Mouse (Mus musculus) cortical plate, adult 2 months (tissue): ENCODE measurements around the gene Lcn8. TPM values are rescaled to one million over a fixed set of nuclear protein-coding genes. Genes with fewer than 3 reads are reported as not detected.
A peak's percentile ranks its signal among the peaks of the same experiment; 100 is the strongest.

ENCODE experiments used
- H3K27ac ChIP-seq: fragments of 200-500 bp; 2 replicates; pipeline ENCODE4 v1.5.1; 2012; ENCODE audit warnings: low read length, control low read depth, inconsistent platforms; ENCODE audit not compliant: insufficient read depth
- H3K4me1 ChIP-seq: fragments of 200-500 bp; 2 replicates; pipeline ENCODE4 v1.6.1; 2011; ENCODE audit warnings: low read length; ENCODE audit not compliant: control insufficient read depth, insufficient read depth
- H3K4me3 ChIP-seq: fragments of 200-500 bp; 2 replicates; pipeline ENCODE4 v1.5.1; 2011; ENCODE audit warnings: mild to moderate bottlenecking, low read length, control low read depth; ENCODE audit not compliant: insufficient read depth
- CTCF ChIP-seq: fragments of 200-500 bp; IDR thresholded peaks from 2 replicates; pipeline ENCODE4 v1.5.1; 2011; ENCODE audit warnings: mild to moderate bottlenecking, control low read depth, low read length; ENCODE audit not compliant: insufficient read depth; ENCODE audit errors: extremely low read depth
- POLR2A ChIP-seq: fragments of 200-500 bp; IDR thresholded peaks from 2 replicates; pipeline ENCODE4 v1.6.1; 2011; ENCODE audit warnings: mild to moderate bottlenecking, low read length, control low read depth; ENCODE audit not compliant: insufficient read depth; ENCODE audit errors: extremely low read depth
- polyA plus RNA-seq: library from polyadenylated mRNA; depleted of rRNA; stranded (reverse); fragments of >200 nt; gene quantifications from 2 replicates; pipeline ENCODE4 v1.2.3, GENCODE M21; 2012

The Lcn8 gene
- polyA plus RNA-seq, 1 experiment, result not detected

DNA sequence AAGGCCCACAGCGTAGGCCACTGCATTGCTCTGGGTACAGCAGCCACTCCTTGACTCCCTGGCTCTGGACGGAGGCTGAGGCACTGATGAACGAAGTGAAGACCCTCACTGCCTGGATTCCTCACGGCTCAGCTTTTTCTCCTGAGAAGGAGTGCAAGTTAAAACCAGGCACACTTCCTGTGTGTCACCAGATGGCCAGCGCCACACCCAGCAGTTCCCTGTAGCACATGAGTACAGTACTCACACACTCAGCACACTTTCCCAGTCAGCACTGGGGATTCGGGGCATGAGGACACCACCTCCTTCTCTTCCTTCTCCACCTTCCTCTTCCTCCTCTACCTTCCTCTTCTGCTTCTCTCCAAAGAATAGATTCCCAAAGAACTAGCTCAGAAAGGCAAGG lies 25.1 kb upstream of the Lcn8 start, which contains the start of gene Fcna:
TSS of gene Fcna (minus strand) at position 220 of the 400 bp plus-strand sequence.
- TF ChIP-seq POLR2A (no peak), CTCF (no peak)
- Histone ChIP-seq H3K4me1 (no peaks in the 10 kb centered on the region), H3K27ac (no peak within 1 kb of the TSS), H3K4me3 (no peak within 1 kb of the TSS)

DNA sequence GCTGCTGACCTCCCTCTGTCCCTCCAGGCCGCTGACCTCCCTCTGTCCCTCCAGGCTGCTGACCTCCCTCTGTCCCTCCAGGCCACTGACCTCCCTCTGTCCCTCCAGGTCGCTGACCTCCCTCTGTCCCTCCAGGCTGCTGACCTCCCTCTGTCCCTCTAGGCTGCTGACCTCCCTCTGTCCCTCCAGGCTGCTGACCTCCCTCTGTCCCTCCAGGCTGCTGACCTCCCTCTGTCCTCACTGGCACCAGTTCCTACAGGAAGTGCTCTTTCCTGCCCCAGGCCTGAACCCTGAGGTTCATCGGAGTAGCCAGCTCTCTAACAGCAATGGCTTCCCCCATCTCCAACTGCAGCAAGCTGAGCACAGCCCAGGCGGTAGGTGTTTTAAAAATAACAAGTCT lies 24.2 kb upstream of the Lcn8 start:
- no peak overlapping the region for H3K4me3 ChIP-seq
- H3K4me1 ChIP-seq, result no peaks in the 10 kb centered on the region
- H3K27ac ChIP-seq, result no peak overlapping the region
- TF ChIP-seq CTCF (no peak), POLR2A (no peak)

DNA sequence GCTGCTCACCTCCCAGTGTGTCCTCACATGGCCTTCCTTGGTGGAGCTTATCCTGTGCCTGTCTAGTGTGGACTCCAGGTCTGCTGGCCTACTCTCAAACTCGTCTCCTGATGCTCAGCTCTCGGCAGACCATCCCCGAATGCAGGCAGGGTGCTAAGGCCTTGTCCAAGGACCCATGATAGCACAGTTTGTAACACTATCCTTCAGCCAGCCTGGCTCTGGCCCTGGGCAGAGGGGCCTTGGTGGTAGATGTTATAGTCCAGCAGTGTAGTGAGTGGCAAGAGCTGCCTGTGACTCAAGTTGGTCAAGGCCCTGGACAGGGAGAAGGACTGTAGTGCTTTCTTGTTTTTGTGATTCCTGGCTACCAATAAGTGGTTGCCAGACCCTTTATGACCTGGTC lies 19.3 kb upstream of the Lcn8 start:
- TF ChIP-seq CTCF, result no peak
- no peak for TF ChIP-seq POLR2A
- no peak overlapping the region for H3K4me3 ChIP-seq

DNA sequence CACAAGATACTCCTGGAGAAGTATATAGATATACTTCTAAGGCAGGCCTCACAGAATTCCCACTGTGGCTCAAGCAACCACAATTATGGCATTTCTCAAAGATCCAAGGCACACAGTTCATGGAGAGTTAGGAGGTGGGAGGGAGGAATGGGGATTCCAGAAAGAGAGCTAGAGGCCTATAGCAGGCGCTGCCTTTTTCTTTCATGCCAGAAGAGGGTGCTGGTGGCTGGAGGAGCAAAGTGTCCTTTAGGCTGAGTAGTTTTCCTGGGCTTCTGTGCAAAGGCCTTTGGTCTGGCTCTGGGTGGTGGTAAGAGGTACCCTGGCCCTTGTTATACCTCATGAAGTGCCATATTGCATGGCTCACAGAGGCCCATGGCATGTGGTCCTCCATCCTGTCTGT lies 18.9 kb upstream of the Lcn8 start:
- Histone ChIP-seq H3K27ac (no peak overlapping the region), H3K4me1 (no peaks in the 10 kb centered on the region), H3K4me3 (no peak overlapping the region)
- TF ChIP-seq POLR2A (no peak), CTCF (peak; percentile 40)

More for the DNA sequence above, 19.3 kb upstream of the Lcn8 start:
- Histone ChIP-seq H3K4me1 (no peaks in the 10 kb centered on the region), H3K27ac (no peak overlapping the region)

DNA sequence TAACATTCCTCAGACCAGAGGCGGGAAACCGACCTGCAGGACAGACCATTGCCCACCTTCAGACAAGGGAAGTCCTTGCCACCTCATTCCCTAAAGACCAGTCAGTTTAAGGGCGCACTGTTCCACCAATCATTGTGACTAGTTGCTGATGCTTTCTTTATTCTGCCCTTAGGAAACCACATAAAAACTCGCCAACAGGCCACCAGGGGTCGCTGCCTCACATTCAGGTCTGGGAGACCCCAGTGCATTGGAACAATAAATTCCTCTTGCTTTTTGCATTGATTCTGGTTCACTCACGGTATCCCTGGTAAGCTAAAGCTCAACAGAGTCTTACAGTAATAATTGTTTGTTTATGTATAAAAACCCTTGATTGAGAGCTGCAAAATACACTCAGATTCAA lies 13.0 kb upstream of the Lcn8 start:
- TF ChIP-seq CTCF, result peak; percentile 55
- TF ChIP-seq POLR2A, result no peak
- Histone ChIP-seq H3K4me3 (no peak overlapping the region), H3K4me1 (no peaks in the 10 kb centered on the region), H3K27ac (no peak overlapping the region)

DNA sequence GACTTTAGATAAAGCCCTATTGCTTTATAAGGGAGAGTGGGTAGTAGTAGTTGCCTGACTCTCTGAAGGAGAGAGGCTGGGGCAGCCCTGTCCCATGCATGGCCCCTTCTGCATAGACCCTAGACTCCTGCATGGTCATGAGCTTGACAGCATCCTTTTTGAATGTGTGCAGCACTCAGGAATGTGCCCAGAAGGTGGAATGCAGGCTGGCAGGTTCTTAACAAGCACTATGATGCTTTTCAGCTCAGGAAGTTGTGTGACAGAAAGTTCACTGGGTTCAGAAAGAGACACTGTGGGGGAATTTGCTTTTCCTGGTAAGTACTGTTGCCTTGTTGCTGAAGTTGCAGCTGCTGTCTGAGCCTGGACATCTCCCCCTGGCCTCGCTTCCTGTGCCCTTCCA lies 1.6 kb downstream of the Lcn8 start:
- Histone ChIP-seq H3K27ac (no peak overlapping the region), H3K4me1 (no peaks in the 10 kb centered on the region; the same call in 1 of the 2 replicates), H3K4me3 (no peak overlapping the region)
- TF ChIP-seq CTCF, result no peak
- TF ChIP-seq POLR2A, result no peak

DNA sequence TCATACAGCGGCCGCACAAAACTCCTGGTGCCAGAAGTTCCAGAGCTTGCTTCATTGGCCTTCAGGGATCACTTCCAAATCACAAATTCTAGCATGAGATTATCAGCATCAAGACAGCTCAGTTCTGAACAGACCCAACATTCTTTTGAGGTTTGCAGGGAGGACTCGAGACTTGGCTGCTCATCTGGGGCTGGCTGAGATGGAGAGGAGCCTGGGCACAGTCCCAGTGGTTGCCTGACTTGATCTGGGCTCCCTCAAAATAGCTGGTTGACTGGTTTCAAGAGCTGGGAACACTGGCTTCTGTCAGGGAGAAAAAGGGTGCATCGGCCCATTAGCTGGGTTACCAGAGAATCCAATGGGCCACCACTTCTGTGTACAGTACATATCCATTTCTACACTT lies 3.8 kb downstream of the Lcn8 start:
- Histone ChIP-seq H3K4me3 (no peak overlapping the region), H3K4me1 (no peaks in the 10 kb centered on the region; the same call in 1 of the 2 replicates)
- TF ChIP-seq CTCF (no peak), POLR2A (no peak)

DNA sequence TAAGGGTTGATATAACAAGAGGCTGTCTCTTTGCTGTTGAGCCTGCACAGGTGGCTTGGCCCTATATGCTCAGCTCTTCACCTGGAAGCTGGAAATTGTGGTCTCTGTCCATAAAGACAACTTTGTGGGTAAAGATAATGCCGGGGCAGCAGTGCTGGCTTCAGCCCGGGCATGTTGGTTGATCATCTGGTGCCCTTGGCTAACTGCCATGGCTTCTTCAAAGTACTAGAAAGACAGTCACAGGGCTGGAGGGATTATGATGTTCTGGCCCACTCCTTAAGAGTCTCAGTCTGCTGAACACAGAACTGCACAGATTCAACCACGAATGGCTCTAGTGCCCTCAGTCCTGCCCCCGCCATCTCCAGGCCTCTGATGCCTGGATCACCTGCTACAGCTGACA lies 4.3 kb downstream of the Lcn8 start:
- H3K27ac ChIP-seq, result no peak overlapping the region
- H3K4me1 ChIP-seq, result no peaks in the 10 kb centered on the region; the same call in 1 of the 2 replicates
- no peak overlapping the region for H3K4me3 ChIP-seq
- no peak for TF ChIP-seq POLR2A

More for the DNA sequence above, 3.8 kb downstream of the Lcn8 start:
- no peak overlapping the region for H3K27ac ChIP-seq

DNA sequence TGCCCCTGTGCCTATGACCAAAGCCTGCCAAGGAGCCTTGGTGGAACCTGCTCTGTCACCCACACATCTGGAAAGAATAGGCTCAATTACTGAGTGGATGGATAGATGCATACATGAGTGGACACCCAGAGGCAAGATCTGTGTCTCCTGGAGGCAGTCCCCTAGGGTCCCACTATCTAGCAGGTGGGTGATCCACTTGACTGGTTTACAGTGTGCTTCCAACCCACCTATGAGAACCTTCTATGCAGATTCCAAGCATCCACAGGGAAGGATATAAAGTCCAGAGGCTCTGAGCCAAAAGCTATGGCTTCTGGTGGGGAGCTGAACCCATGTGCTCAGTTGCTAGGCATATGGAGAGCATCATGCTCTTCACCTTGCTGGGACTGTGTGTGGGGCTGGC lies 4.7 kb downstream of the Lcn8 start, which contains the start of gene Lcn5:
TSS of gene Lcn5 (plus strand) at position 301 of the 400 bp plus-strand sequence.
- TF ChIP-seq POLR2A (no peak), CTCF (no peak)
- H3K4me3 ChIP-seq, result no peak within 1 kb of the TSS
- H3K4me1 ChIP-seq, result no peaks in the 10 kb centered on the region; the same call in 1 of the 2 replicates
- no peak within 1 kb of the TSS for H3K27ac ChIP-seq

DNA sequence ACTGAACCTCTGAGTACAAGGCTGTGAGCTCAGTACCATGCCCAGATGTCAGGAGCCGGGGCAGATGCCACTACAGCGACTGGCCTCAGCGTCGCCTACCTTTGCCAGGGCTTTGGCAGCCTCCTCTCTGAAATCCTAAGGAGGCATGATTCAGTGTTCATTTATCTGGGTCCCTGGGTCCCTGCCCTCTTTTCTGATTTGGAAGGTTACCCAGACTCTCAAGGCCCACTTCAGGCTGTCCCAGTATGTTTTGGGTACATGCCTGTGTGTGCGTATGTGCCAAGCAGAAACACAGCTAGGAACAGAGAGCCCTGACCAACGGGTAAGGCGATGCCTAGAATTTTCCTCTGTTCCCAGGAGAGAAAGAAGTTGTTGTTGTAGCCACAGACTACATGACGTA lies 7.4 kb downstream of the Lcn8 start:
- no peak overlapping the region for H3K4me3 ChIP-seq
- no peaks in the 10 kb centered on the region; the same call in 1 of the 2 replicates for H3K4me1 ChIP-seq
- TF ChIP-seq POLR2A (no peak), CTCF (no peak)
- H3K27ac ChIP-seq, result no peak overlapping the region
